Mouse (Mus musculus): ENCODE data around the gene Gm7534. TPM values are rescaled to one million over a fixed set of nuclear protein-coding genes. Genes with fewer than 3 reads are reported as not detected.

Gene Gm7534
- 0.07 and 0.20 TPM in 2 replicates for polyA plus RNA-seq (2015; fragmentation: Nextera tagmentation; extraction: Ambion mirVana)

DNA sequence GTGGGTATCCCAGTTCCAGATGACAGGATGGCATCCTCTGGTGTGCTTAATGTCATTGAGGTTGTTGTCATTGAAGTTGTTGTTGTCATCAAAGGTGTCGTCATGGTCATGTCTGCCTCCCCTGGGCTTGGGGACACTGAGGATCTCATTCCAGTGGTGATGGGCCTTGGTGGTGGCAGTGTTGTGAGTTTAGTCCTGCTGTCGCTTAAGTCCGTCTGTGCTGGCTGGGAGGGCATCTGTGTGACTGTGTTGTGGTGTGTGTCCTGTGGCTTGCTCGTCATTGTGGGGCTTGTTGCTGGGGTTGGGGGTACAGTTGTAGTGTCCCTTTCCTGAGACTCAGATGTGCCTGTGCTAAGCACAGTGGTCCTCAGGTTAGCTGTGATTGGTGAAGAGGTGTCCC, at the start of gene Gm7534:
TSS of gene Gm7534 (minus strand) at position 101 of the 400 bp plus-strand sequence.
- Histone ChIP-seq H3K4me2 (replicated peaks) (no peak within 1 kb of the TSS), H3K9me3 (replicated peaks) (no peaks in the 10 kb centered on the region), H3K4me1 (no peaks in the 10 kb centered on the region), H3K4me3 (replicated peaks) (no peak within 1 kb of the TSS), H3K27me3 (no peaks in the 10 kb centered on the region), H3K9ac (no peak within 1 kb of the TSS), H3K36me3 (no peaks in the 10 kb centered on the region), H3K27ac (replicated peaks) (no peak within 1 kb of the TSS)
- WGBS: 95% methylated on average over 4 of the region's 4 CpGs
- ATAC-seq (ENCODE audit: insufficient number of reproducible peaks, low FRiP score, low TSS enrichment, low read depth): no peak

DNA sequence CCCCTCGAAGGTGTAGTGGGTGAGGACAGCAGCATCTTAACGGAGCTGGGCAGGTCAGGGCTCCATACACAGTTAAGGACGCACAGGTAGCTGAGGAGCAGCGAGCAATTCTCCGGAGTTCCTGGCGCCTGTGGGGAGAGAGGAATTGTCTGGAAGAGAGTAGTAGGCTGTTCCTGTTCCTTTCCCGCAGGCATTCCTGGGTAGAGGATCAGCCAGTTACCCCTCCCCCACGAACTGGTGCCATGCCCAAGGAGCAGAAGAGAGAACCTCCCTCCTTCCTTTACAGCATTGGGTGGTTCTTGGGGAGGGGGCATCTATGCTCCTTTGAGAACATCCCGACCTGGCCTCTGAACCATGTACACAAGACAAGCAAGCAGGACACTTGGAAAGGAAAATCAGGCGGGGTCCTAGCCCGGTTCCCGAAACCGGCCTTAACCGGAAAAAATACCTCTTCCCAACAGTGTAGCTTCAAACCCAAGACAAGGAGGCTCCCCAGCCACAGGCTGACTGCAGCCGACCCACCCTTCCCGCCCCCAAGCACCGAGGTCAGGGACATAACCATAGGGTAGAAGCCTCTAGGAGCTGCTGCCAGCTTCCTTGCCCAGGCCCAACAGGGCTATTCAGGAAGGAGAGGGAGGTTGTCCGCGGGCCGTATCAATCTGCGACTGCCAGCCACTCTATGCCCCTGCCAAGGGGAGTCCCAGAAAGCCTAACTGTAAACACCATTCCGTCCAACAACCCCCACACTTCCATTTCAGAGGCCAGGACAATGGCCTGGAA, 49.5 kb upstream of the Gm7534 start:
- H3K4me1 ChIP-seq: peaks cover 60% of the 10 kb centered on the region
- H3K4me2 ChIP-seq (replicated peaks): peak overlapping the region; percentile 90

DNA sequence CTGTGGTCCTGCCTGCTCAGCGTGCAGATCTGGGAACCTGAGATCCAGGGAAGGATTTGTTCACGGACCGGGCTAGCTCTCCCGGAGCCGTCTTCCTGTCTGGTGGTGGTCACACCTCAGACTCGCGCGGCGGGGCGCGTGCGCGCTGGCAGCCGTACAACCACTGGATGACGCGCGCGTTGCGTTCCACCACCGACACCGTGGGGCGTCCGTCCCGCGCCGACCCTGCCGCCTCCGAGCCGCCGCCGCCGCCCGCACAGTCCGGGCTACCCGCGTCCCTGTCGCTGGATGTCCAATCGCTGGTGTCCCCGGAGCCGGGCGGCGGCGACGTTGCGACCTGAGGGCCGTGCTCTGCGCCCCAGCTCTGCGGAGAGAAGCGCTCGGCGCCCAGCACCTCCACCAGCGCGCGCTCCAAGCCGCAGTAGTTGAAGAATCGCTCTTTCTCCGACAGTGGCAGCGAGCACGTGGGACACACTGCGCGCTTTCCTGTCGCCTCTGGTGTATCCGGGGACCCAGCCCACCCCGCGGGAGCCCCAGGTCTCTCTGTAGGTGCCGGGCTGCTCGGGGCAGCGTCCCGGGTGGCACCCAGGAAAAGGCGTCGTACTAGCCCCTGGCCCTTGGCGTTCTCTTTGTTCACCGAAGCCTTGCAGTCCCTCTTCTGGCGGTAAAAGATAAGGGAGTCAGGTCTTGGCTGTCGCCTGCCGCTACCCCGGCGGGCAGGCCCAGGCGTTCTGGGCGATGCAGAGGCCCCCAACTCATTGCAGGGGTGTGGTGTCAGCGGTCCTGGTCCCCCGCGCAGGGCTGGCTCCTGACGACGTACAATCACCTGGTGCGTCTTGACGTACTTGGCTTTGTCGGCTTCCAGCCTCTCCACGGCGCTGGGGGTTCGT, 48.7 kb upstream of the Gm7534 start:
- no peaks in the 10 kb centered on the region for H3K36me3 ChIP-seq
- H3K27ac ChIP-seq (replicated peaks): no peak overlapping the region
- under 1% methylated on average over 91 of the region's 91 CpGs for WGBS
- ATAC-seq (ENCODE audit: insufficient number of reproducible peaks, low FRiP score, low TSS enrichment, low read depth): no peak
- no peaks in the 10 kb centered on the region for H3K9me3 ChIP-seq (replicated peaks)
- H3K9ac ChIP-seq: peak overlapping the region; percentile 27
- H3K4me2 ChIP-seq (replicated peaks): peak overlapping the region; percentile 90
- H3K4me1 ChIP-seq: peaks cover 53% of the 10 kb centered on the region
- peak overlapping the region; percentile 48 for H3K4me3 ChIP-seq (replicated peaks)
- H3K27me3 ChIP-seq: peaks cover 97% of the 10 kb centered on the region

More for the DNA sequence above, 49.5 kb upstream of the Gm7534 start:
- 14% methylated on average over 22 of the region's 22 CpGs for WGBS
- Histone ChIP-seq H3K27me3 (peaks cover 90% of the 10 kb centered on the region), H3K36me3 (no peaks in the 10 kb centered on the region), H3K4me3 (replicated peaks) (peak overlapping the region; percentile 48), H3K27ac (replicated peaks) (no peak overlapping the region), H3K9ac (no peak overlapping the region), H3K9me3 (replicated peaks) (no peaks in the 10 kb centered on the region)
- no peak for ATAC-seq (ENCODE audit: insufficient number of reproducible peaks, low FRiP score, low TSS enrichment, low read depth)

DNA sequence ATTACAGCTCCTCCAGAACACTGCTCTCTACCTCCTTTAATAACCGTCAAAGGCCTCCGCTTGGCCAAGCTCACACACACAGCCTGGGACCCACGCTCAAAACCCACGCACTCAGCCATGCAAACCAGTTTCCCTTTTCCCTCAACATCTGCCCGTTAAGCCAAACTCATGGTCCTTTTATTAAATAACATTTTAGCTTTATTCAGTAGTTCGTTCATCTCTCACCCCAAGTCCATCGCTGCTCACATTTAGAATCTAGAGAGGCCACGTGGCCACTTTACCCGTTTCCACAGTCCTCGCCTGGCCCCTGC, 48.1 kb upstream of the Gm7534 start:
- ATAC-seq (ENCODE audit: insufficient number of reproducible peaks, low FRiP score, low TSS enrichment, low read depth): no peak
- Histone ChIP-seq H3K36me3 (no peaks in the 10 kb centered on the region), H3K4me1 (peaks cover 49% of the 10 kb centered on the region), H3K4me2 (replicated peaks) (peak overlapping the region; percentile 90), H3K9me3 (replicated peaks) (no peaks in the 10 kb centered on the region), H3K4me3 (replicated peaks) (peak overlapping the region; percentile 48), H3K27me3 (peaks cover 93% of the 10 kb centered on the region), H3K9ac (peak overlapping the region; percentile 27), H3K27ac (replicated peaks) (no peak overlapping the region)
- WGBS: 13% methylated on average over 10 of the region's 10 CpGs

DNA sequence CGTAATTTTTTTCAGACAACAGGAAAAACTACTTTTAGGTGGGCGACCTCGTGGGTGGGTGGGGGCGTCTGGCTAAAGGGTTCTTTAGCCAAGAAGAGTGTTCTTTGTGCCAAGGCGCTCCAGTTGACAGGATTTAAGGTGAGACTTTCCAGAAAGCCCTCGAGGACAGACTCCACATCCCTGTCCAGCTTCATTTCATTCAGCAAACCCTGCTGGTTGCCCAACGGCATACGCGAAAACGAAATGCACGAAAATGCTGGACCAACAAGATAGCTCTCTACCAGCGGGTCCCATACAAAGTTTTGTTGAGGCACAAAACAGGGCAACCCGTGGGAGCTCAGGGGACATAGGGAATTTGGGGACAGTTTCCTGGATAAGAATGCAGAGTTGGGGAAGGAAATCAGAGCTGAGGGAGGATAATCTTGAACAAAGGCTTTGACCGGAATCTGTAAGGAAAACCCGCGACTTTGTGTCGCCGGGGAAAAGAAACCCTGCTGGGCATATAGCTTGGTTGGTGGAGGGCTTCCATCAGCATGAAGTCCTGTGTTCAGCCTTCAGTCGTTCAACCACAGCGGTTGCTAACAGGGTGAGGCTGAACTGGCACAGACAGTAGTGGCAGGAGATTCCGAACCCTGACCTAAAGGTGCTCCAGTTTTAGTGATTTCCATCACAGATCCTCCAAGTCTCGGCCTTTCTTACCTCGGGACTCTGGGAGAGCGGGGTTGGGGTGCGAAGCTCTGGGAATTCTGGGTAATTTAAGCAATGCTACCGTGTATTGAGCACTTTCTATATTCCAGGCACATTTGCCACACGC, 47.5 kb upstream of the Gm7534 start:
- Histone ChIP-seq H3K4me3 (replicated peaks) (peak overlapping the region; percentile 48), H3K9me3 (replicated peaks) (no peaks in the 10 kb centered on the region), H3K4me2 (replicated peaks) (peak overlapping the region; percentile 90), H3K36me3 (no peaks in the 10 kb centered on the region), H3K4me1 (peaks cover 53% of the 10 kb centered on the region), H3K27ac (replicated peaks) (no peak overlapping the region), H3K27me3 (peaks cover 87% of the 10 kb centered on the region), H3K9ac (no peak overlapping the region)
- no peak for ATAC-seq (ENCODE audit: insufficient number of reproducible peaks, low FRiP score, low TSS enrichment, low read depth)
- 6% methylated on average over 27 of the region's 27 CpGs for WGBS

DNA sequence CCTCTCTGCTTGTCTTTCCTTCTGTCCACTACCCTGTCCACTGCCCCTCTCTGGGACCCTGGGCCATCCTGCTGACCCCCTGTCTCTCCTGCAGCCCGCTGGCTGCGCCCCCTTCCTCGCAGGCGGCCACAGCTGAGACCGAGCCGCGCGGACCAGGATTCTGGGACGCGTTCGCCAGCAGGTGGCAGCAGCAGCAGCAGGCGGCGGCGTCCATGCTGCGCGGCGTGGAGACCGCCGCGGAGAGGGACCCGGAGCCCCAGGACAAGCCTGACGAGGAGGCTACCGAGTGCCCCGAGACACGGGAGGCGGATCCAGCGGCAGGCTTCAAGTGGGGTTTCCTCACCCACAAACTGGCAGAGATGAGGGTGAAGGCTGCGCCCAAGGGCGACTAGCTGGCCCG, 46.8 kb upstream of the Gm7534 start:
- Histone ChIP-seq H3K9ac (no peak overlapping the region), H3K9me3 (replicated peaks) (no peaks in the 10 kb centered on the region), H3K4me3 (replicated peaks) (peak overlapping the region; percentile 48), H3K27ac (replicated peaks) (no peak overlapping the region), H3K4me1 (peaks cover 54% of the 10 kb centered on the region), H3K27me3 (peaks cover 81% of the 10 kb centered on the region), H3K36me3 (no peaks in the 10 kb centered on the region), H3K4me2 (replicated peaks) (peak overlapping the region; percentile 90)
- 2% methylated on average over 30 of the region's 30 CpGs for WGBS
- peak; percentile 58; the same call in 1 of the 2 replicates for ATAC-seq (ENCODE audit: insufficient number of reproducible peaks, low FRiP score, low TSS enrichment, low read depth)

DNA sequence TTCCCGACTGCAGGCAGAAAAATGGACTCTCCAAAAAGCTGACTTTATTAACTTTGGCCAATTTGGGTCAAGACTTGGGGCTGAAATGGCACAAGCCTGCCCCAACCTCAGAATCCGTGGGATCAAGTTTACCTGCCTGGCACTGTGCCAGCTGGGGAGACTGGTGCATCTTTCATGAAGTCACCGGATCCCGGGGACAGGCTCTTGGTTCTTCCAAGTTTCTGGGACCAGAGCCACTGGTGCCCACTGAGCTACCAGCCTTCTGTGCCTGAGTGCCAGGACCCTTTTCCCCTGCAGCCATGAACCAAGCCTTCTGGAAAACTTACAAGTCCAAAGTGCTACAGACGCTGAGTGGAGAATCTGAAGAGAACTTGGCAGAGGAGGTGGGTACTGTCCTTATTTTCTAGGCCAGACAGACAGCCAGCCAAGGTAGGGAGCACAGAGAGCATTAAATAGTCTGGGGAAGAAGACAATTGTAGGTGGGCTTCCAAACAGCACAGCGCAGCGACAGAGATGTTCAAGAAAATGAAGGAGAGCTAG, 44.0 kb upstream of the Gm7534 start, which contains the start of gene Gm30191:
TSS of gene Gm30191 (plus strand) at position 217 of the 540 bp plus-strand sequence.
- Histone ChIP-seq H3K27ac (replicated peaks) (no peak within 1 kb of the TSS), H3K27me3 (peaks cover 52% of the 10 kb centered on the region), H3K9me3 (replicated peaks) (no peaks in the 10 kb centered on the region), H3K4me1 (peaks cover 41% of the 10 kb centered on the region), H3K4me2 (replicated peaks) (peak within 1 kb of the TSS; percentile 88), H3K36me3 (no peaks in the 10 kb centered on the region), H3K4me3 (replicated peaks) (peak within 1 kb of the TSS; percentile 82), H3K9ac (no peak within 1 kb of the TSS; the same call in 1 of the 2 replicates)
- WGBS: 64% methylated on average over 7 of the region's 7 CpGs
- ATAC-seq (ENCODE audit: insufficient number of reproducible peaks, low FRiP score, low TSS enrichment, low read depth): no peak

DNA sequence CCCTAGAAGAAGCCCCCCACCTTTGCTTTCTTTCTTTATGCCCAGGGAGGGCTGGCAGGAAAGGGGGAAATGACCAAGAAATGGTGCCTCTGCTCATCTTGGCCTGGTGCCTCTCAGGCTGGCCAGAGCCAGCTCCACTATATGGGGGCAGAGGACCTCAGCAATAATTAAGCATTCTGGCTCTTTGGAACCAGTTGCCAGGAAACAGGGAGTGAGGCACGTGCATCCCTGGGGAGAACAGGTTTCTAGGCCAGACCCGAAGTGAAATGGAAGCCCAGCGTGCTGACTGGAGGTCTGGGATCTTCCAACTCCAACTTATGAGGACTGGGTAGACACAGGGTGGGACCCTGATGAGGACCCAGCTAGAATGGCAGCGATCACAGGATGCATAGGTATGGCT, 43.5 kb upstream of the Gm7534 start:
- no peak overlapping the region for H3K9ac ChIP-seq
- H3K36me3 ChIP-seq: no peaks in the 10 kb centered on the region
- no peak for ATAC-seq (ENCODE audit: insufficient number of reproducible peaks, low FRiP score, low TSS enrichment, low read depth)
- H3K4me1 ChIP-seq: peaks cover 36% of the 10 kb centered on the region
- 42% methylated on average over 4 of the region's 4 CpGs for WGBS
- peaks cover 47% of the 10 kb centered on the region for H3K27me3 ChIP-seq
- no peak overlapping the region for H3K4me3 ChIP-seq (replicated peaks)
- no peaks in the 10 kb centered on the region for H3K9me3 ChIP-seq (replicated peaks)
- peak overlapping the region; percentile 88; the same call in 1 of the 2 replicates for H3K4me2 ChIP-seq (replicated peaks)
- no peak overlapping the region for H3K27ac ChIP-seq (replicated peaks)

DNA sequence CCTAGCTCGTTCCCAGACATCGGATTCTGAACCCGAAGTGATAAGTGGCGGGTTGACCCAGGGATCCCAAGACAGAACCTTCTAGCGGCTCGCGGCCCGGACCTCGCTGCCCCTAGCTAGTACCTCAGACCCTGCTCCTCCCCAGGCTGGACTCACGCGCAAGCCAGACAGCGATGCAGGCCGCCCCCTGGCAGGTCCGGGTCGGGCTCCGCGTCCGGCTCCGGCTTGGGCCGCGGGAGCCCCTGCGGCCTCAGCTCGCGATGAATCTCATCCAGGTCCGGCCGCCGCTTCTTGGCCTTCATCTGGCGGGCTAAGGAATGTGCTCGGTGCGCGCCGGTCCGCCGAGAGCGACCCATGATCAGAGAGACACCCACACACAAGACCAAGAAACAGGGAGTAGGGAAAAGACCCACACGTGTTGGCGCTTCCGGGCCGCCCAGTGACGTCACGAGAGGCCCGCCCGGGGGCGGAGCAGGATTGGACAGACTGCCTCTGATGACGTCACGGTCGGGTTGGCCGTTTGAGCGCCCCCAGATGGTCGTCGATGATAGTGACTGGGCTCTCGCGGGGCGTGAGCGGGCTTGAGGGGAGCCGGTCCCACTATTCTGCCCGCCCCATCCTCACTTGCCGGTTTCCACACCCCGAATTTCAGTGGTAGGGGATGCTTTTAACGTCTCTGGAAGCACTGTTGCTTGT, 42.5 kb upstream of the Gm7534 start, which contains the start of gene Zfp593:
TSS of gene Zfp593 (minus strand) at position 445 of the 696 bp plus-strand sequence.
- peak within 1 kb of the TSS; percentile 88 for H3K4me2 ChIP-seq (replicated peaks)
- WGBS: under 1% methylated on average over 60 of the region's 60 CpGs
- no peak within 1 kb of the TSS for H3K27ac ChIP-seq (replicated peaks)
- H3K27me3 ChIP-seq: peaks cover 37% of the 10 kb centered on the region
- H3K36me3 ChIP-seq: no peaks in the 10 kb centered on the region
- peak within 1 kb of the TSS; percentile 73 for H3K9ac ChIP-seq
- peak; percentile 79; the same call in 1 of the 2 replicates for ATAC-seq (ENCODE audit: insufficient number of reproducible peaks, low FRiP score, low TSS enrichment, low read depth)
- no peaks in the 10 kb centered on the region for H3K9me3 ChIP-seq (replicated peaks)
- H3K4me1 ChIP-seq: peaks cover 26% of the 10 kb centered on the region
- peak within 1 kb of the TSS; percentile 82 for H3K4me3 ChIP-seq (replicated peaks)

Data from embryonic facial prominence, embryonic 15.5 days (tissue).